Mouse (Mus musculus) C2C12 (cell line): ENCODE results near the gene Ddx17.

ENCODE experiments used
- CTCF ChIP-seq: IDR thresholded peaks from one replicate; pipeline ENCODE4 v1.5.1; 2011; ENCODE audit not compliant: control insufficient read depth, insufficient read depth, insufficient read length
- MYOD1 ChIP-seq: IDR thresholded peaks from one replicate; pipeline ENCODE4 v1.6.1; 2011; ENCODE audit warnings: low read depth; ENCODE audit not compliant: control insufficient read depth, insufficient read length

DNA sequence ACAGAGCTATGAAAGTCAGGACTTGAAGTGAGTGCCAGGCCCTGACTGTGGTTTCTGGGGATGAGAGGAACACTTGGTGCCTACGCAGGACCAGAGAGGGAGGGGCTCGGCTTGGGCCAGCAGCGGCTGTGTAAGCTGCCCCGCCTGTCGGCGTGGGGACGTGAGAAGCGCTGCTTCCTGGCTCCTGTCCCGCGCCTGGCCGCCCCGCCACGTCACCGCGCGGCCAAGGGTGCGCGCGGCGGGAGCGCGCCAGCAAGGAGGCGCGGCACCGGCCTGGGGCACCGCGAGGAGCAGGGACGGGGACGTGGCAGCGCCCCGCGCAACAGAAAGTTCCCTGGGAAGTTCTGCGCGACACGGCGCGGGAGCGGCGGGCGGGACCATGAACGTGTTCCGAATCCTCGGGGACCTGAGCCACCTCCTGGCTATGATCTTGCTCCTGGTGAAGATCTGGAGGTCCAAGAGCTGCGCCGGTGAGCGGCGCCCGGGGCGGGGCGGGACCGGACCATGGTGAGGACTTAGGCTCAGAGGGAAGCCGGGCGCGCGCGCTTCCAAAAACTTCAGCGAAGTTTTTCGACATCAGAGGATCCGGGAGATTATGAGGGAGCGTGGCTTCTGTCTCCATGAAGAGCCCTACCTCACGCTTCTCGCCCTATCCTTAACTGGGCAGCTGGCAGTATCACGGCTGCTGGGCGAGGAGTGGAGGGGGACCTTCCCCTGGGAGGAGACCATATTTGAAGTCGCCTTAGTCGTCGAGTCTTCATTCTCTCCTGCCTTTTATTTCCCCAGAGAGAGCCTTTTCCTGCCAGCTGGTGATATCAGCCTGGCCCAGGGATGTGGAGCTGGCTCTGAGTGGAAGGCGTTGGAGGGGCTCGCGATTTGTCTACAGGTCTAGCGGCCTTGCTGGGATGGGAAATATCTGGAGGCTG lies 30.1 kb downstream of the Ddx17 start, which contains the start of gene Kdelr3:
- TF ChIP-seq CTCF (no peak), MYOD1 (no peak)
